Mouse (Mus musculus) cortical plate, adult 2 months (tissue): ENCODE data around the gene Aurkb. TPM values are rescaled to one million over a fixed set of nuclear protein-coding genes. Genes with fewer than 3 reads are reported as not detected.

Experiments
- H3K27ac ChIP-seq: fragments of 200-500 bp; 2 replicates; pipeline ENCODE4 v1.5.1; 2012; ENCODE audit warnings: low read length, control low read depth, inconsistent platforms; ENCODE audit not compliant: insufficient read depth
- H3K4me1 ChIP-seq: fragments of 200-500 bp; 2 replicates; pipeline ENCODE4 v1.6.1; 2011; ENCODE audit warnings: low read length; ENCODE audit not compliant: control insufficient read depth, insufficient read depth
- H3K4me3 ChIP-seq: fragments of 200-500 bp; 2 replicates; pipeline ENCODE4 v1.5.1; 2011; ENCODE audit warnings: mild to moderate bottlenecking, low read length, control low read depth; ENCODE audit not compliant: insufficient read depth
- CTCF ChIP-seq: fragments of 200-500 bp; IDR thresholded peaks from 2 replicates; pipeline ENCODE4 v1.5.1; 2011; ENCODE audit warnings: mild to moderate bottlenecking, control low read depth, low read length; ENCODE audit not compliant: insufficient read depth; ENCODE audit errors: extremely low read depth
- POLR2A ChIP-seq: fragments of 200-500 bp; IDR thresholded peaks from 2 replicates; pipeline ENCODE4 v1.6.1; 2011; ENCODE audit warnings: mild to moderate bottlenecking, low read length, control low read depth; ENCODE audit not compliant: insufficient read depth; ENCODE audit errors: extremely low read depth
- polyA plus RNA-seq: library from polyadenylated mRNA; depleted of rRNA; stranded (reverse); fragments of >200 nt; gene quantifications from 2 replicates; pipeline ENCODE4 v1.2.3, GENCODE M21; 2012

Gene Aurkb
- polyA plus RNA-seq, 1 experiment, result 1.2 TPM

DNA sequence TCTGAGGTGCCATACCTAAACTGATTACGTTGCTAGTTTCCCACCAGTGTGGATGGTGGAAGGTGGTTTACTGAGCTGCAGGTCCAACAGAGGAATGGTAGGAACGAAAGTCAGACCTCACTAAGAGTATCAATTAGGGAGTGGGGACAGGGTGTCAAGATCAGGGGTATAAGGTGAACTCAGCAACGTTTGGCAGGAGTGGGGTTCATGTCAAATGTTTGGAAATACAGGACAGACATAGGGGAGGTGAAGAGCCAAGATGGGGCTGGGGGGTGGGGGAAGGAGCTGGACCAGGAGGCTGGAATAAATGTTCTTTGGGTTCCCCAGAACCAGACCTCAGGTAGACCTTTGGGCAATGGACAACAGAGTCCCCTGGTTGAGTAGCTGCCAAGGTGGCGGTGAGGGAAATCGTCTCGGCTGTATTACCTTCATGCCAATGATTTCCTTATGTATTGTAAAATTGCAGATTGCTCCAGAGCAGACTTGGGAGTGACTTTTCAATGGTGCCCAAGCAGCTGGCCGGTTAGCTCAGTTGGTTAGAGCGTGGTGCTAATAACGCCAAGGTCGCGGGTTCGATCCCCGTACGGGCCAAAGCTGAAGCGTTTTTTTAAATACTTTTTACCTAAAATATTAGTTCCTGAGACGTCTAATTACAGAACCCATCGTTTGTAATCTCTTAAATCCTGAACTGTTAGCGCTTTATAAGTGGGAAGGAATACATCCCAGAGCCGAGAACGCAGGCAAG, 8.8 kb upstream of the Aurkb start:
- Histone ChIP-seq H3K4me3 (peak overlapping the region; percentile 73), H3K27ac (peak overlapping the region; percentile 20; the same call in 1 of the 2 replicates), H3K4me1 (0 out of 2 replicates have a peak, but pooled peaks cover 1% of the 10 kb centered on the region)
- no peak for TF ChIP-seq CTCF
- TF ChIP-seq POLR2A, result 0 out of 2 replicates have a peak, but pooled peaks have one; percentile 23

DNA sequence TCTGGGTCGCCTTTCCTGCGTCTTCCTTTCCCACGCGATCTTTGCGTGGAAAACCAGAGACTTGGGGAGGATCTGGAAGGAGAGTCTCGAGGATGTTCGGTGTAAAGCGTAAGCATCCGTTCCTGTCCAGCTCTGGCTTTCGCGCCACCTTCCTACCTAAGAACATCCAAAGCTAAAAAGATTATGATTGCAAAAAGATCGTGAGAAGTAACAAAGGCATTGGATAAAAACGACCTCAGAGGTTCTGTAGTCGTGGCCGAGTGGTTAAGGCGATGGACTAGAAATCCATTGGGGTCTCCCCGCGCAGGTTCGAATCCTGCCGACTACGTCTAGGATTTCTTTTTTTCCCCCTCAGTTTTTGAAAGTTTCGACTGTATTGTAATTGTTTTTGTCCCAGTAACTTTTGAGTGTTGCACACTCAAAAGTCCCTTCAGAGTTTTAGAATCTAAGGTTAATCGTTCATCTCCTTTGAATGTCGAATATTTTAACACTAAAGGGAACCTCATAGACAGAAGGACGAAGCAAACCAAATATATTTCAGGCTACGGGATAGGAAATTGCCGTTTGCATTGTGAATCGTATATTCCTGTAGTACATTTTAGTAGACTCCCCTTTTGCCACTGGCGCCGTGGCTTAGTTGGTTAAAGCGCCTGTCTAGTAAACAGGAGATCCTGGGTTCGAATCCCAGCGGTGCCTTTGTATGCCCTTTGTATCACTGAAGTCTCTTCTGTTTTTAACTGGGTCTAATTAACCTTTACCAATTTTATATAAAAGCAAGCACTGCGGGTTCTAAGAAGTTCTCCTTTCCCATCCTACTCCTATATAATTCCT, 8.0 kb upstream of the Aurkb start:
- Histone ChIP-seq H3K4me1 (0 out of 2 replicates have a peak, but pooled peaks cover 1% of the 10 kb centered on the region), H3K4me3 (peak overlapping the region; percentile 73), H3K27ac (peak overlapping the region; percentile 20; the same call in 1 of the 2 replicates)
- no peak for TF ChIP-seq POLR2A
- no peak for TF ChIP-seq CTCF

DNA sequence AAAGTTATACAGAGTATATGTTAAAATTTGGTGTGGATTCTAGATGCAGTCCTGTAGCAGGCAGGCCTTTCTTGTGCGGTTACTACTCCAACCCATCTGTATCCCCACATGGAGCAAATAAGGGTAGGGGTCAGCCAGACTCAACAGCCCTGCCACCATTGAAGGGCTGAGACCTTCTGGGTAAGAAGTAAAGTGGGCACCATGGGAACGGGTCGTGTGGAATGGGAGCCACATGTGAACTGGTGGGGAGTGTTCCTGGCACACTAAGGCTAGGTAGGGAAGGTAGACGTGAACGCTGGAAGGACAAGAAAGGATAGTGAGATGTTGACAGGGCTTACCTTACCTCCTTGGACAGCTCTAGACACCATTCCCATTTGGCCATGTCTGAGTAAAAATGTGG, 7.3 kb upstream of the Aurkb start:
- TF ChIP-seq POLR2A, result no peak
- TF ChIP-seq CTCF, result no peak
- Histone ChIP-seq H3K4me3 (no peak overlapping the region), H3K27ac (no peak overlapping the region), H3K4me1 (0 out of 2 replicates have a peak, but pooled peaks cover 1% of the 10 kb centered on the region)

DNA sequence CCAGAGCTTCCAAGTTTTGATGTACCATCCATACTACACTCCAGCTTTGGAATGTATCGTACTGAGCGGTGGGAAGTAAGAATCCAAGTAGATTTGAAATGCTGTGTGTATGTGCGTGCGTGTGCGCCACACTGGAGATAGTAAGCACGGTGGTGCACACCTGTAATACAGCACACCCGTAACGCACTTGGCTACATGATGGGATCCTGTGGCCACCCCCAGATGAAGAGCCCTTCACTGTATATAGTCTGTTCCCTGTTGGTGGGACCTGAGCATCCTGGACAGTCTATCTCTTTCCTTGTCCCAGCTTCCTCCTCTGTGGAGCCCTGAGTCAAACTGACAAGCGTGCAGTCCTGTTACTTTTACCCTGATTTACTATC, 938 bp downstream of the Aurkb start:
- H3K27ac ChIP-seq, result no peak overlapping the region
- no peaks in the 10 kb centered on the region for H3K4me1 ChIP-seq
- H3K4me3 ChIP-seq, result peak overlapping the region; percentile 47; the same call in 1 of the 2 replicates
- TF ChIP-seq POLR2A (no peak), CTCF (no peak)

DNA sequence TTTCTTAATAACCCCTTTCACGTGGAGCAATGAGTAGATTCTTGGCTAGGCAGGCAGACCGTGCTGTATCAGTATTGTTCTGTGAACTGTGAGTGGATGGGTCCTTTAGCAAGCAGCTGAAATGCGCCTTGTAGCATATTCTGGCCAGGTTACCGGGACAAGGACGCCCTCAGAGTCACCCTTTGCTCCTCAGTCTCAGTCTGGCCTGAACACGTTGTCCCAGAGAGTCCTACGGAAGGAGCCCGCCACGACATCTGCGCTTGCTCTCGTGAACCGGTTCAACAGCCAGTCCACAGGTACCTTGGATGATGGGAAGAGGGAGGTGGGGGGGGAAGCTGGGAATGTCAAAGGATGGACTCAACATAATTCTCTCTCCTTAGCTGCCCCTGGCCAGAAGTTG, 2.1 kb downstream of the Aurkb start:
- no peaks in the 10 kb centered on the region for H3K4me1 ChIP-seq
- TF ChIP-seq CTCF, result no peak
- no peak for TF ChIP-seq POLR2A
- no peak overlapping the region for H3K4me3 ChIP-seq
- H3K27ac ChIP-seq, result no peak overlapping the region

DNA sequence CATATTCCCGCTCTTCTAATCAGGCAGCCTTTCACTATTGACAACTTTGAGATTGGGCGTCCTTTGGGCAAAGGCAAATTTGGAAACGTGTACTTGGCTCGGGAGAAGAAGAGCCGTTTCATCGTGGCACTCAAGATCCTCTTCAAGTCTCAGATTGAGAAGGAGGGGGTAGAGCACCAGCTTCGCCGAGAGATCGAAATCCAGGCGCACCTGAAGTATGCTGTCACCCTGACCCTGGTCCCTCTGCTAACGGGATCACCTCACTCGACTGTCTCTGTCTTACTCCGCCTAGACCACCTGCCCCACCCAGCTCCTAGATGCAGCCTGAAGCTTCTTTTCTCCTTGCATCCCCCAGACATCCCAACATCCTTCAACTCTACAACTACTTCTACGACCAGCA, 2.7 kb downstream of the Aurkb start:
- Histone ChIP-seq H3K4me3 (no peak overlapping the region), H3K27ac (no peak overlapping the region), H3K4me1 (no peaks in the 10 kb centered on the region)
- TF ChIP-seq CTCF, result no peak
- no peak for TF ChIP-seq POLR2A

DNA sequence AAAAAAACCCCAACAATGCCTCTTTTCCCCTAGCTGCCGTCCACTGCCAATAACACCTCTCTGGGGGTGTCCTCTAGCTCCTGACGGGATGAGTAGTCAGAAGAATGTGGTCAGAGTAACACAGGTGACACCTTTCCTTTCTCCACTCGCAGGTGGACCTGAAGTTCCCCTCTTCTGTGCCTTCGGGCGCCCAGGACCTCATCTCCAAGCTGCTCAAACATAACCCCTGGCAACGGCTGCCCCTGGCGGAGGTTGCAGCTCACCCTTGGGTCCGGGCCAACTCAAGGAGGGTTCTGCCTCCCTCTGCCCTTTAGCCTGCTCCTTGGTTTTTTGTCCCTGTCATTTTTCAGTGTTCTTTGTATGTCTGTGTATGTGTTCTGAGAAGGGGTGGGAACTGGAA, 5.3 kb downstream of the Aurkb start:
- Histone ChIP-seq H3K4me3 (no peak overlapping the region), H3K4me1 (no peaks in the 10 kb centered on the region), H3K27ac (no peak overlapping the region)
- no peak for TF ChIP-seq POLR2A
- TF ChIP-seq CTCF, result no peak

DNA sequence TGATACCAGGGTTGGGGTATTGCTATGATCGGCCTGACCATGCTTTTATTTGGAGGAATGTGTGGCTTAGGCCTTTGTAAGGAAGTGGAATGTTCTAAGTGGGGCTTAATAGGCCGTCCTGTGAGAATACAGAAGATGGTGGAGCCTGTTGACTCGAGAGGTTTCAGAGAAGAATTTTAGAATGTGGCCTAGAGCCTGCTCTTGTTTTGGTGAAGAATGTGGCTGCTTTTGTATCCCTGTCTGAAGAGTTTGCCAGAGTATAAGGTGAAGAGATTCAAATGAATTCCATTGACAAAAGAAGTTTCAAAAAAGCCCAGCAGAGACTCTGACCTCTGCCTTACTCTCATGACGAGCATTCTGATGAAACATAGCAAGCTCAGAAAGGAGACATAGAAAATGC, 6.3 kb downstream of the Aurkb start:
- H3K4me3 ChIP-seq, result no peak overlapping the region
- H3K4me1 ChIP-seq, result no peaks in the 10 kb centered on the region
- TF ChIP-seq CTCF (no peak), POLR2A (no peak)
- no peak overlapping the region for H3K27ac ChIP-seq

DNA sequence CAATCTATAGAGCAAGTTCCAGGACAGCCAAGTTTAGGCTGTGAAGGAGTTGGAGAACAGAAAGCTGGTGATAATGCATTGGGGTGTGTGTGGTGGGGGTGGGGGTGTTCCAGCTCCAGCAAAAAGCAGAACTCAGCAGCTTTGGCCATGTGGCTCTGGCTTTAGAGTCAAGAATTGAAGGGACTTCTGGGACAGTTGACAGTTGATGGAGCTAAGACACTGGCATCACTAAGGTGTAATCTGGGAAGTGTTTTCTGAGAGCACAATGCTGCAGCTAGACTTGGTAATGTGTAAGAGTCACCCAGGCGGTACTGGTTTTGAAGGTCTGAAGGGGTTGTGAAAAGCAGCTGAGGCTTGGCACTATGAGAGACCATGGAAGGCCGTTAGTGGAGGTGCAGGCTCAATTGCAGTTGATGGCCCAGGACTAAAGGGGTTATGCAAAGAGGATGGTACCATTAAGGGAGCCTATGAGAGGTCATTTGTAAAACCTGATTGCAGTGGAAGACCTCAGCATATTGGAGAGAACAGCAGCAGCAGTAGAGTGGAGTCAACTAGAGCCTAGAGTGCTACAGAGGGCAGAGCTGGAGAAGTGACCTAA, 7.5 kb downstream of the Aurkb start:
- no peak for TF ChIP-seq CTCF
- no peak for TF ChIP-seq POLR2A
- H3K27ac ChIP-seq, result no peak overlapping the region

More for the DNA sequence above, 7.5 kb downstream of the Aurkb start:
- Histone ChIP-seq H3K4me3 (no peak overlapping the region), H3K4me1 (no peaks in the 10 kb centered on the region)
